In genomic region chr3:87082235-87082634, GRCm38 (mm10) we compare ENCODE assay signal across 8 mouse cellular contexts.
DNase-seq lines count a peak whose midpoint lies in the region; ATAC-seq lines count a peak whose summit lies in the region.

No protein-coding gene starts in this region.

- 78% methylated on average over 3 of the region's 3 CpGs for WGBS in neural tube, embryonic 15.5 days

- no peak overlapping the region for H3K9ac ChIP-seq in neural tube, embryonic 15.5 days (replicated peaks)

- no peaks in the 10 kb centered on the region for H3K27me3 ChIP-seq in neural tube, embryonic 15.5 days (replicated peaks)

- DNase-seq in cerebellum, adult 18-20 months: peak; percentile 13 to 40
- no peak for DNase-seq in cerebellum, adult 11-12 months
- peak; percentile 72 for DNase-seq in neural tube, embryonic 10.5 days (ENCODE audit: extremely low spot score, low spot score)
- DNase-seq in c-Kit-positive CD71-negative TER-119-negative erythroid progenitor cells, embryonic 14.5 days (ENCODE audit: low read depth): peak; percentile 19
- peak; percentile 72 for DNase-seq in lung, postnatal 10 days
- peak; percentile 14 to 57 for DNase-seq in thymus, postnatal 10 days (ENCODE audit: low spot score in 2 of 2)

- no peak; the same call in 1 of the 2 replicates for ATAC-seq in neural tube, embryonic 15.5 days (ENCODE audit: low FRiP score)
- ATAC-seq in granulocyte monocyte progenitor cell, adult 5-6 weeks (replicated peaks; ENCODE audit: poor library complexity, severe bottlenecking): peak; percentile 59

- H3K4me3 ChIP-seq in neural tube, embryonic 15.5 days (replicated peaks): no peak overlapping the region

- H3K4me2 ChIP-seq in neural tube, embryonic 15.5 days: no peak overlapping the region

- H3K36me3 ChIP-seq in neural tube, embryonic 15.5 days: peaks cover 36% of the 10 kb centered on the region

- H3K27ac ChIP-seq in neural tube, embryonic 15.5 days (replicated peaks): no peak overlapping the region

- no peaks in the 10 kb centered on the region for H3K9me3 ChIP-seq in neural tube, embryonic 15.5 days (replicated peaks)

- peaks cover 4% of the 10 kb centered on the region for H3K4me1 ChIP-seq in neural tube, embryonic 15.5 days
